Mouse (Mus musculus) right cerebral cortex, adult 2 months (tissue): ENCODE data around the gene Clec4b2.
"Not testable (repeated sequence)": the region's sequence is repeated elsewhere in the genome, so short reads cannot be mapped to it uniquely, and the experiment has no call there.

Source experiments
- DNase-seq, 2 experiments: peaks; one replicate each; pipeline ENCODE4 v3.0.0; 2021 to 2022; ENCODE audit warnings: low spot score in 2 of 2

Clec4b2 gene

GRCm38 (mm10) chr6:123172593-123172992, at the start of gene Clec4b2:
TSS of gene Clec4b2 (plus strand) at chr6:123172893.
- no peak for DNase-seq

- no peak for DNase-seq
Measured at GRCm38 (mm10) chr6:123123195-123123594, 49.5 kb upstream of the Clec4b2 start.

GRCm38 (mm10) chr6:123127173-123127572, 45.5 kb upstream of the Clec4b2 start:
- no peak for DNase-seq

- DNase-seq, result not testable (repeated sequence)
Measured at GRCm38 (mm10) chr6:123137766-123138526, 34.7 kb upstream of the Clec4b2 start.

- no peak for DNase-seq
Measured at GRCm38 (mm10) chr6:123170106-123170505, 2.6 kb upstream of the Clec4b2 start.

GRCm38 (mm10) chr6:123171040-123171439, 1.7 kb upstream of the Clec4b2 start:
- DNase-seq, result no peak

GRCm38 (mm10) chr6:123175549-123175948, 2.9 kb downstream of the Clec4b2 start:
- no peak for DNase-seq

- peak; percentile 3 for DNase-seq
Measured at GRCm38 (mm10) chr6:123184862-123185261, 12.2 kb downstream of the Clec4b2 start.

- DNase-seq, result no peak
Measured at GRCm38 (mm10) chr6:123207187-123208076, 34.7 kb downstream of the Clec4b2 start.

- DNase-seq, result not testable (repeated sequence)
Measured at GRCm38 (mm10) chr6:123208077-123208439, 35.4 kb downstream of the Clec4b2 start.

GRCm38 (mm10) chr6:123211726-123212125, 39.0 kb downstream of the Clec4b2 start:
- no peak for DNase-seq

- no peak for DNase-seq
Measured at GRCm38 (mm10) chr6:123227519-123228166, 55.0 kb downstream of the Clec4b2 start.

- no peak for DNase-seq
Measured at GRCm38 (mm10) chr6:123229644-123230043, 57.0 kb downstream of the Clec4b2 start, which contains the start of gene Clec4n. TSS of gene Clec4n (plus strand) at chr6:123229843.

GRCm38 (mm10) chr6:123231149-123231548, 58.5 kb downstream of the Clec4b2 start:
- no peak for DNase-seq

- no peak for DNase-seq
Measured at GRCm38 (mm10) chr6:123237582-123237981, 64.9 kb downstream of the Clec4b2 start.

GRCm38 (mm10) chr6:123244201-123244600, 71.5 kb downstream of the Clec4b2 start:
- no peak for DNase-seq

- DNase-seq, result not testable (repeated sequence)
Measured at GRCm38 (mm10) chr6:123248862-123249261, 76.2 kb downstream of the Clec4b2 start.

- DNase-seq, result no peak
Measured at GRCm38 (mm10) chr6:123252735-123253134, 80.0 kb downstream of the Clec4b2 start.
